Mouse (Mus musculus) stomach, postnatal 0 days (tissue): ENCODE measurements around the gene Rapgef1.

Source experiments
- CTCF ChIP-seq: IDR thresholded peaks from 2 replicates; pipeline ENCODE4 v1.5.1; 2016; ENCODE audit warnings: antibody characterized with exemption, low read depth, mild to moderate bottlenecking, moderate library complexity
- EP300 ChIP-seq: optimal IDR thresholded peaks from 2 replicates; pipeline ENCODE3; 2016; ENCODE audit warnings: antibody characterized with exemption

GRCm38 (mm10) chr2:29603930-29604329, 15.6 kb upstream of the Rapgef1 start:
- TF ChIP-seq CTCF (peak; percentile 94), EP300 (no peak)
